Mouse (Mus musculus): ENCODE results near the gene Olfr201.
"Not testable (repeated sequence)": the region's sequence is repeated elsewhere in the genome, so short reads cannot be mapped to it uniquely, and the experiment has no call there.

The Olfr201 gene

GRCm38 (mm10) chr16:59272532-59272931 lies at the start of gene Olfr201:
TSS of gene Olfr201 (minus strand) at chr16:59272632.
- not testable (repeated sequence) for DNase-seq

- no peak for DNase-seq
Observed at GRCm38 (mm10) chr16:59318148-59318547, 45.7 kb upstream of the Olfr201 start, which contains the start of gene Olfr204. TSS of gene Olfr204 (minus strand) at chr16:59318248.

DNA sequence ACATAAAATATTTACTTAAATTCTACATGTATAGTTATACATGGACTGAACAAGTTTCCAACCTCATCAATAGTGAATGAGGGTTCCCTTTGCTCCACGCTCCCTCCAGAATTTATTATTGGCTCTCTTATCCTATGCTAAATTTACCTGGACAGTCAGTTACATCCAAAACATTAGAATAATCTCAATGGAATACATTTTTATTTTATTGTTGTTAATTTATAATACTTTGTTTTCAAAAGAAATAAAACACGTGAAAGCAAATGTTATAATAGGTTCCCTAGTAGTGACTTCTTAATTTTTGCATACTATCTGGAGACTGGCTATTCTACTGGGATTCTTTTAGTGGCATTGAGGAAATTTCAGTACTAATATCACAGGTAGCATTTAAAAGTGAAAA lies 26.1 kb upstream of the Olfr201 start, which contains the start of gene Olfr203:
Gene Olfr203, plus strand, starts transcription at position 301 of the 400 bp plus-strand sequence.
- DNase-seq = no peak

DNA sequence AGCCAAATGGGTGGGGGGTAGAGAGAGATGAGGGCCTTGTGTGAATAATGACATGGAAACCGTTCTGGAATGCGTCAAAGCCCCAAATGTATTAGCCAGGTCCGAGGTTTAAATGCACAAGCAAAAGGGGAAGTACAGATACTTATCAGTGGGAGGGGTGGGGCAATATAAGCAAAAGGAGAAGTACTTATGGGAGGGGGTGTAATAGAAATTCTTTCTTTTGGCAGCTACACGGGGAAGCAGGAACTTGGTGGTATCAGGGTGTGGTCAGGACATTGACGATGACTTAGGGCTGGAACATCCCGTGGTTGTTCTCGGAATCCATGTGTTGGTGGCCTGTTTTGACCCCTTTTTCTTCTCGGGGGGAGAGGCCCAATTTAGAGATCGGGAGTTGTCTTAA lies 15.1 kb upstream of the Olfr201 start:
- DNase-seq = not testable (repeated sequence)

DNA sequence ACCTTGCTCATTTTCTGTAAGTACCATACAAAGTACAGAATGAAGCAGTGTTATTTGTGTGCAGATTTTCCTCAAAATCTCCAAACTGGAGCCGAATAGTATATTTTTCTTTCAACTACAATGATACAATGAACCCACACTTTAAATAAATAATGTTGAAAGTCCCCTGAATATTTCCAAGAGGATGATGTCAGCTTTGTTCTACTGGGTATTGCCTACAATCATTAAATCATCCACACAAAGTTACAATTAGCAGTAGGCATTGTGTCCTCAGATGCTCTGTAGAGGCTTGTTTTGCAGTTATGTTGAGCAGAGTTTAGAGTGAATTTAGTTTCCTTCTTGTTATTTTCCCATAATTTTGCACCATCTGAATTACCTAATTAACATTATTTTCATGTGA lies 14.3 kb upstream of the Olfr201 start, which contains the start of gene Olfr202:
Gene Olfr202, minus strand, starts transcription at position 101 of the 400 bp plus-strand sequence.
- DNase-seq = no peak

DNA sequence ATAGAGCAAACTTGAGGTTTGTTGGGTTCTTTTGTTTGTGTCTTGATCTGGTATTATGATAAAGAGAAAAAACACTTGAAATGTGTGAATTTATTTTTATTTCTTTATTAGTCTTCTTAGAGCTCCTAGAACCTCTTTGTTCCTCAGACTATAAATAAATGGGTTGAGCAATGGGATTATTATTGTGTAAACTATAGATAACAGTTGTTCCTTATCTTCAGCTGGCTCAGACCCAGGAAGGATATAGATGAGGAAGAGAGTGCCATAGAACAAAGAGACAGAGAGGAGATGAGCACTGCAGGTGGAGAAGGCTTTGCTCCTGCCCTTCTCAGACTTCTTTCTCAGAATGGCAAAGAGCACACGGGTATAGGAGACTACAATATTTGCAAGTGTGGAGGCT lies 11.0 kb upstream of the Olfr201 start:
- DNase-seq = no peak

GRCm38 (mm10) chr16:59280542-59280941 lies 8.1 kb upstream of the Olfr201 start:
- DNase-seq = no peak

DNA sequence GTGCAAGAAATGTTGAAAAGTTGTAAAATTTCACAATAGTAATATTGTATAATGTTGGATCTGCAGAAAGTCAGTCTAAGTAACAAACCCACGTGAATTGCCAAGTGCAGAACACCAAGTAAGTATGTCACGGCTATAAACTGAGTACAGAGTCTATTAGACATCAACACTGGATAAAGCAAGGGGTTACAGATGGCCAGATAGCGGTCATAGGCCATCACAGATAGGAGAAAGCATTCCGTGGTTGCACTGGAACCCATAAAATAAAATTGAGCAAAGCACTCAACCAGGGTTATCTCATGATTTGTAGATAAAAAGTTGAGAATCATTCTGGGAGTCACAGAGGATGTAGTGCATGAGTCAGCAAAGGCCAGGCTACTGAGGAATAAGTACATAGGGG lies 3.3 kb downstream of the Olfr201 start:
- not testable (repeated sequence) for DNase-seq

DNA sequence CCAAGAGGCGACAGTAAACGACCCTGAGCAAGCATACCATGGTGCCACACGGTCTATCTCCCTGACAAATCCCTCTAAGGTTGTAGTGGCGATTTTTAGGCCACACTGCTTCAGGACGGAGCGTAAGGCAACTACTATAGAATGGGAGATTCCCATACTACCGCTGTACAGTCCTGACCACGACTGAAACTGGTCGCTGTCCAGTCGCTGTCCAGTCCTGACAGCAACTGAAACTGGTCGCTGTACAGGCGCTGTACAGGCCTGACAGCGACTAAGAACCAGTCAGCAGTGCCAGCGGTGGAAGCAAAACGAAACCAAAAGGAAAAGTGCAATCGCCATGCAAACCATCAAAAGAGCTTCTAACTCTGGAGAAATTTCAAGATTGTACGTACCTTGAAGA lies 22.7 kb downstream of the Olfr201 start:
- no peak for DNase-seq

- not testable (repeated sequence) for DNase-seq
Observed at GRCm38 (mm10) chr16:59219667-59220066, 52.8 kb downstream of the Olfr201 start, which contains the start of gene Olfr199. TSS of gene Olfr199 (minus strand) at chr16:59219767.

DNA sequence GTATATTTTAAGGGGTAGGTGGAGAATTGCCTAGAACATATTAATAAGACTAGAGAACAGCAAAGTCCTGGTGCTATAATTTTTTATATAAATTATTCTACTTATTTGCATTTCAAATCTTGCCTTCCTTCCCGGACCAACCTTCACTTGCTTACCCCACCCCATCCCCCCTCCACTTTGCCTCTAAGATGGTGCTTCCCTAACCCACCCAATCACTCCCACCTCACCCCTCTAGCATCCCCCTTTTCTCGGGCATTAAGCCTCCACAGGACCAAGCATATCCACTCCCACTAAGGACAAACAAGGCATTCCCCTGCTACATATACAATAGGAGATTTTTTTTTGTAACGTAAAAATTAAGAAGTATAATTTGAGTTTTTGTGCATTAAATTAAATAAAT lies 54.6 kb downstream of the Olfr201 start:
- DNase-seq = not testable (repeated sequence)
